Mouse (Mus musculus) midbrain, postnatal 0 days (tissue): ENCODE results near the gene Amot. TPM values are rescaled to one million over a fixed set of nuclear protein-coding genes. Genes with fewer than 3 reads are reported as not detected.

Experiments used
- ATAC-seq: fragments of 200-750 bp; cut with Nextera tagmentation; 2 replicates; pipeline ENCODE4 v1.8.0; 2017; ENCODE audit warnings: moderate number of reproducible peaks, mild to moderate bottlenecking, moderate TSS enrichment, moderate library complexity; ENCODE audit not compliant: low FRiP score
- DNase-seq: peaks from one replicate; pipeline ENCODE4 v3.0.0-alpha.2; 2015; ENCODE audit warnings: low spot score
- H3K27ac ChIP-seq: fragments of 300-500 bp; sonication (generic); 2 replicates; pipeline ENCODE4 v1.5.1; 2014; ENCODE audit warnings: low read depth, mild to moderate bottlenecking, low read length, mixed read lengths
- H3K27me3 ChIP-seq: fragments of 300-500 bp; sonication (generic); 2 replicates; pipeline ENCODE4 v1.6.1; 2014; ENCODE audit warnings: low read length, control low read depth, mixed read lengths; ENCODE audit not compliant: insufficient read depth
- H3K36me3 ChIP-seq: fragments of 300-500 bp; sonication (generic); 2 replicates; pipeline ENCODE4 v1.6.1; 2014; ENCODE audit warnings: low read length, control low read depth, mixed read lengths; ENCODE audit not compliant: insufficient read depth
- H3K4me1 ChIP-seq: fragments of 300-500 bp; sonication (generic); 2 replicates; pipeline ENCODE4 v1.6.1; 2014; ENCODE audit warnings: mild to moderate bottlenecking, control low read depth, antibody characterized with exemption, low read length, mixed read lengths; ENCODE audit not compliant: insufficient read depth
- H3K4me2 ChIP-seq: fragments of 300-500 bp; sonication (generic); 2 replicates; pipeline ENCODE4 v1.6.1; 2014; ENCODE audit warnings: low read depth, mild to moderate bottlenecking, low read length, mixed read lengths; ENCODE audit not compliant: poor library complexity, severe bottlenecking
- H3K4me3 ChIP-seq: fragments of 300-500 bp; sonication (generic); 2 replicates; pipeline ENCODE4 v1.5.1; 2014; ENCODE audit warnings: low read depth, mild to moderate bottlenecking, low read length, moderate library complexity
- H3K9ac ChIP-seq: fragments of 300-500 bp; sonication (generic); replicated peaks from 2 replicates; pipeline ENCODE4 v1.6.1; 2014; ENCODE audit warnings: mild to moderate bottlenecking, low read length, moderate library complexity, mixed read lengths; ENCODE audit not compliant: poor library complexity, severe bottlenecking
- H3K9me3 ChIP-seq: fragments of 300-500 bp; sonication (generic); 2 replicates; pipeline ENCODE4 v1.6.1; 2016; ENCODE audit warnings: low read length, control low read depth
- CTCF ChIP-seq: IDR thresholded peaks from 2 replicates; pipeline ENCODE4 v1.5.1; 2016; ENCODE audit warnings: antibody characterized with exemption, mild to moderate bottlenecking
- WGBS: fragments of 180-500 bp; shearing (Covaris S2); extraction: QIAGEN DNeasy Blood & Tissue Kit; methylation state at CpG from one replicate; pipeline ENCODE4 v1.1.7; 2014; 5-methylcytosine and 5-hydroxymethylcytosine counted together
- polyA plus RNA-seq: library from polyadenylated mRNA; unstranded; fragments of >200 nt; fragmentation: Nextera tagmentation; extraction: Ambion mirVana; gene quantifications from 2 replicates; pipeline ENCODE4 v1.2.1, GENCODE M21; 2015
- total RNA-seq: library from RNA; depleted of rRNA; stranded (reverse); fragments of >200 nt; gene quantifications from 2 replicates; pipeline ENCODE4 v1.2.3, GENCODE M21; 2014

The Amot gene
- total and polyA plus RNA-seq, 2 experiments from 2014 or later, result 6.2 to 22.3 TPM

GRCm38 (mm10) chrX:145477003-145477724 is 27.8 kb downstream of the Amot start:
- Histone ChIP-seq H3K4me1 (no peaks in the 10 kb centered on the region), H3K9me3 (no peaks in the 10 kb centered on the region), H3K27ac (no peak overlapping the region), H3K36me3 (no peaks in the 10 kb centered on the region), H3K27me3 (no peaks in the 10 kb centered on the region), H3K4me2 (no peak overlapping the region), H3K4me3 (no peak overlapping the region), H3K9ac (no peak overlapping the region)
- no peak for TF ChIP-seq CTCF
- ATAC-seq, result no peak
- no peak for DNase-seq
- 57% methylated on average over 5 of the region's 5 CpGs for WGBS

GRCm38 (mm10) chrX:145468264-145468663 is 36.7 kb downstream of the Amot start:
- TF ChIP-seq CTCF, result no peak
- Histone ChIP-seq H3K4me2 (no peak overlapping the region), H3K27ac (no peak overlapping the region), H3K9me3 (no peaks in the 10 kb centered on the region), H3K9ac (no peak overlapping the region), H3K27me3 (no peaks in the 10 kb centered on the region), H3K4me1 (no peaks in the 10 kb centered on the region), H3K36me3 (no peaks in the 10 kb centered on the region), H3K4me3 (no peak overlapping the region)
- ATAC-seq (no peak), DNase-seq (peak; percentile 48)
- WGBS, result 94% methylated on average over 6 of the region's 6 CpGs

GRCm38 (mm10) chrX:145463524-145463923 is 41.5 kb downstream of the Amot start:
- Histone ChIP-seq H3K27me3 (no peaks in the 10 kb centered on the region), H3K4me2 (no peak overlapping the region), H3K9ac (no peak overlapping the region), H3K4me1 (no peaks in the 10 kb centered on the region), H3K4me3 (no peak overlapping the region), H3K27ac (no peak overlapping the region), H3K36me3 (no peaks in the 10 kb centered on the region), H3K9me3 (no peaks in the 10 kb centered on the region)
- WGBS, result 71% methylated on average over 2 of the region's 2 CpGs
- no peak for TF ChIP-seq CTCF
- ATAC-seq, result no peak
- DNase-seq, result no peak

- Histone ChIP-seq H3K4me2 (no peak overlapping the region), H3K27ac (no peak overlapping the region), H3K27me3 (no peaks in the 10 kb centered on the region), H3K36me3 (no peaks in the 10 kb centered on the region), H3K4me1 (no peaks in the 10 kb centered on the region), H3K4me3 (no peak overlapping the region), H3K9me3 (no peaks in the 10 kb centered on the region), H3K9ac (no peak overlapping the region)
- no peak for DNase-seq
- no peak for ATAC-seq
- WGBS, result 85% methylated on average over 3 of the region's 3 CpGs
- no peak for TF ChIP-seq CTCF
Observed at GRCm38 (mm10) chrX:145461339-145461738, 43.6 kb downstream of the Amot start.

GRCm38 (mm10) chrX:145456251-145456650 is 48.7 kb downstream of the Amot start:
- no peak overlapping the region for H3K9ac ChIP-seq
- no peaks in the 10 kb centered on the region for H3K4me1 ChIP-seq
- no peak overlapping the region for H3K27ac ChIP-seq
- H3K4me3 ChIP-seq, result no peak overlapping the region
- no peaks in the 10 kb centered on the region for H3K9me3 ChIP-seq
- H3K4me2 ChIP-seq, result no peak overlapping the region
- no peak for DNase-seq
- ATAC-seq, result no peak
- H3K27me3 ChIP-seq, result no peaks in the 10 kb centered on the region
- 78% methylated on average over 4 of the region's 4 CpGs for WGBS
- no peak for TF ChIP-seq CTCF
- no peaks in the 10 kb centered on the region for H3K36me3 ChIP-seq

GRCm38 (mm10) chrX:145455629-145456028 is 49.4 kb downstream of the Amot start:
- WGBS, result 79% methylated on average over 6 of the region's 6 CpGs
- no peak for ATAC-seq
- no peak for TF ChIP-seq CTCF
- Histone ChIP-seq H3K4me2 (no peak overlapping the region), H3K9ac (no peak overlapping the region), H3K27ac (no peak overlapping the region), H3K4me3 (no peak overlapping the region), H3K27me3 (no peaks in the 10 kb centered on the region), H3K4me1 (no peaks in the 10 kb centered on the region), H3K36me3 (no peaks in the 10 kb centered on the region), H3K9me3 (no peaks in the 10 kb centered on the region)
- no peak for DNase-seq
